Mouse (Mus musculus) ES-E14 (cell line): ENCODE data around the gene Fbxl15.

Experiments
- CHD2 ChIP-seq: IDR thresholded peaks from 2 replicates; pipeline ENCODE4 v1.6.1; 2014; ENCODE audit warnings: mild to moderate bottlenecking, low read depth, low read length, inconsistent platforms
- HCFC1 ChIP-seq: IDR thresholded peaks from 2 replicates; pipeline ENCODE4 v1.6.1; 2012; ENCODE audit warnings: low read length, inconsistent platforms, borderline replicate concordance; ENCODE audit not compliant: insufficient read depth
- MAFK ChIP-seq: IDR thresholded peaks from 2 replicates; pipeline ENCODE4 v1.6.1; 2014; ENCODE audit warnings: mild to moderate bottlenecking, low read depth, low read length, inconsistent platforms; ENCODE audit not compliant: insufficient read depth
- ZC3H11A ChIP-seq: IDR thresholded peaks from 2 replicates; pipeline ENCODE4 v1.6.1; 2012; ENCODE audit warnings: low read depth, mild to moderate bottlenecking, inconsistent platforms, low read length, borderline replicate concordance
- ZNF384 ChIP-seq: IDR thresholded peaks from 2 replicates; pipeline ENCODE4 v1.6.1; 2012; ENCODE audit warnings: low read depth, low read length, inconsistent platforms

DNA sequence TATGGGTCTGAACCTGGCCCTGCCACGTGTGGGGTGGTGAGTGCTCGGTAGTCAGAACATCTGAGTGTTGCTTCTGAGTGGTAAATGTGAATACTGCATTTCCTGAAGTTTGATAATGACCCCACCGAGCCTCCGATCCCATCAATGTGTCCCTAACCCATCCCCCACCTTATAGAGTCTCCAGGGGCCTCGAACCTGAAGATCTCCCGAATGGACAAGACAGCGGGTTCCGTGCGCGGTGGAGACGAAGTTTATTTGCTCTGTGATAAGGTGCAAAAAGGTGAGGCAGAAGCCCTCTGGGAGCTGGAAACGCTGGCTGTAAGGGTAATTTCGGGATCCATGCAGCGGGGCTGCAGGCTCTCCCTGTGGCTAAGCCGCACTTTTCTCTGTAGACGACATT is 20.2 kb upstream of the Fbxl15 start:
- TF ChIP-seq MAFK (no peak), ZNF384 (no peak), CHD2 (no peak), ZC3H11A (no peak), HCFC1 (no peak)
